Mouse (Mus musculus): ENCODE measurements at regions not wholly inside any gene's neighbourhood (a gene's known extent, or its start where the extent isn't known, plus 50 kb on each side); places are given as distances from the start of the nearest gene placed in this dataset.

DNA sequence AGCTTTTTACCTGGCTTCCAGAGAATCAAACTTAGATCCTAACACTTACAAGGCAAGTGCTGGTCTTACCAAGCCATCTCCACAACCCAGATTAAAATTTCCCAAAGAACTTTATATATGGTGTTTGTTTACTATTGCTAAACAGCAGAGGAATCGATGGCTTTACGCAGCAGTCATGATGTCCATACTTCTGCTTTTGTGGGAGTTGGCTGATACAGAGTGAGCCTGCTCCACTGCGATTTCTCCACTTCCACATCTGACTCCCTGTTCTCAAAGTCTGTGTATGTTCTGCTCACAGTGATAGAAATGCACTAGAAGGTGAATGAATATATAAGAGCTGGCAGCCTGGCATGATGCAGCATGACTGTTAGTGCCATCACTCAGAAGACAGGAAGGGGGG lies 231.1 kb downstream of the Nr2f2 start:
- TF ChIP-seq CTCF (IDR thresholded peaks at IDR 0.05; ENCODE audit: low read depth, low read length) (no peak), POLR2A (IDR thresholded peaks at IDR 0.05; ENCODE audit: extremely low read depth, insufficient read depth, low read length) (no peak)

Data from liver, adult 2 months (tissue).